Mouse (Mus musculus) G1E (cell line): Measurements from ENCODE around the gene Slc30a9.

Source experiments
- CTCF ChIP-seq: IDR thresholded peaks from 2 replicates; pipeline ENCODE4 v1.5.1; 2012; ENCODE audit warnings: low read depth, low read length, inconsistent platforms, mixed read lengths
- GATA1 ChIP-seq: IDR thresholded peaks from 2 replicates; pipeline ENCODE4 v1.6.1; 2012; ENCODE audit warnings: borderline replicate concordance, low read length, inconsistent platforms, mixed read lengths
- POLR2AphosphoS5 ChIP-seq: IDR thresholded peaks from 2 replicates; pipeline ENCODE4 v1.6.1; 2012; ENCODE audit warnings: low read depth, low read length, inconsistent platforms; ENCODE audit not compliant: insufficient replicate concordance
- TAL1 ChIP-seq: conservative IDR thresholded peaks from 2 replicates; pipeline ENCODE4 v1.6.1; 2012; ENCODE audit warnings: low read depth, low read length, inconsistent platforms, mixed read lengths

DNA sequence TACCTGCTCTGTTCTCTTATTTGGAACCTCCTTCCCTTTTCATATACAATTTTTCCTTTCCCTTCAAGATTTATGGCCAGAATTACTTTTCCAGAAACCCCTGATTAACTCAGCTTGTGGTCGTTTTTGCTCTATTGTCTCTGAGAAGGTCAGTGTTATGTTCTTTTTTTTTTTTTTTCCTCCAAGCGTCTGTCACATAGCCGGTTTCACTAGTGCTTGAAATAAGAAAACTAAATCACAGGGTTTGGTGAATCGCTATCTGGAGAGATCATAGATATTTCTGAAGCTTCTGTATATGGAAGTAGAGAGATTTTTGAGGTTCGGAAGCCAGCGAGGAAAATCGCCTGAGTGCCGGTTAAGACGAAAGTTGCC lies 46.6 kb upstream of the Slc30a9 start:
- TF ChIP-seq TAL1 (no peak), CTCF (no peak), GATA1 (no peak), POLR2AphosphoS5 (no peak)
